Mouse (Mus musculus): ENCODE results near the gene Zfp992.
"Not testable (repeated sequence)": the region's sequence is repeated elsewhere in the genome, so short reads cannot be mapped to it uniquely, and the experiment has no call there.

DNA sequence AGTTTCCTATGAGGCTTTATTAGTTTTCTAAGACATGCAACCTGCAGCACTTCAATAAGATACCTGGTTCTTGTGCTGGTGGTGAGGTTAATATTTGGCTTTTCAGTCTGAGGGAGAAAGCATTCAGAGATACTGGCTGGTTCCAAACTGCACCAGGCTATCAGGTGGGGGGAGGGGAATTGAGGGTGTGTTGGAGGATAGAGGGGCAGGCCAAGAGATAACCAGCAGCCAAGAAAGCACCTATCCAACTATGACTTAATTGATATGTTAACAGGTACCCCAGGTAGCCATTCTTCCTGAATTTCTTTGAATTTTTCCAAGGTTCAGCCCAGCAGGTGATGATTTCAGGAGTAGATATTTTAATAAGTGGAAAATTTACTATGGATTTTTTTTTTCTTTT, 63.0 kb downstream of the Zfp992 start:
- not testable (repeated sequence) for TF ChIP-seq USF1 (IDR thresholded peaks at IDR 0.05; ENCODE audit: low read depth); E2F4 (IDR thresholded peaks at IDR 0.05; ENCODE audit: insufficient read depth)

All from myocyte (in vitro differentiated cells).